Mouse (Mus musculus) erythroblast, embryonic 14.5 days (primary cell): ENCODE measurements around the gene Snta1.

Source experiments
- GATA1 ChIP-seq: IDR thresholded peaks from 2 replicates; pipeline ENCODE4 v1.6.1; 2012; ENCODE audit warnings: low read length, inconsistent platforms, mixed read lengths
- TAL1 ChIP-seq: IDR thresholded peaks from 3 replicates; pipeline ENCODE4 v1.6.1; 2012; ENCODE audit warnings: low read length, inconsistent platforms, mixed read lengths

GRCm38 (mm10) chr2:154407643-154408445, at the start of gene Snta1:
- TF ChIP-seq GATA1, result no peak
- TF ChIP-seq TAL1, result no peak
